Mouse (Mus musculus): ENCODE measurements around the gene Lrfn2.

Gene Lrfn2

GRCm38 (mm10) chr17:49037163-49037950 is 105.2 kb downstream of the Lrfn2 start:
- no peak for DNase-seq

DNA sequence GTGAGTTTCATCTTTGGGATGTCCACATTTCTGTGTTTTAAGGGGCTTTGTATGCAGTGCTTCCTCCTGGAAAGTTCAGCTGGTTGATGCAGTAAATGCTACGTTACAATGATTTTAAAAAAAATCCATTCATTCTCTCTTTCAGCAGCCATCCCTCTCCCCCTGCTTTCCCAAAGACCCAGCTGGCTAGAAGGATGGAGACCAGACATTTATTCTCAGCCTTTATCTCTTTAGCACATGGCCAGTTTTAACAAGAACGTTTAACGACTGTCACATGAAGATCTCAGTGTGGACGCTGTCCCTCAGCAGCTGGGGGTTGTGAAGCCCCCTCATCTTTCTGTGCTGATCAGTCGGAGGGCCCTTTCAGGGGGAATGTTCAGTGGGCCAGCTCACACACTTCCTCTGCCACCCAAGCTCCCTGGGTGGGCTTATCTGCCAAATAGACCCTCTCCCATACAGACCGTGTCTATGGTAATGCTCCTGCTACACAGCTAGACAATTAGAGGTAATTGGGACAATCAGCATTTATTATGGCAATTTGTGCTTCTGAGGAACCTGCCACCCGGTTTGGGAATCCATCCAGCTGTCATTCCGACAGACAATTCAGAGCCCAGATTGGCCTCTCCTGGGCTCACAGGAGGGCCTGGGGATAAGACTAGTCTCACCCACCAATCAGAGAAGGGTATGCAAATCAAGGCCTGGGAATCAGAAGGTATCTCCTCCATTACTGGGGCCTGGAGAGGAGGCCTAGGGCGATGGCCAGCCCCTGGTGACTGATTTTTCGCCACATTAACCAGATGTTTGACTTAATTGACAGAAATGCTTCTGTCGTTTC is 111.8 kb downstream of the Lrfn2 start:
- no peak for DNase-seq

DNA sequence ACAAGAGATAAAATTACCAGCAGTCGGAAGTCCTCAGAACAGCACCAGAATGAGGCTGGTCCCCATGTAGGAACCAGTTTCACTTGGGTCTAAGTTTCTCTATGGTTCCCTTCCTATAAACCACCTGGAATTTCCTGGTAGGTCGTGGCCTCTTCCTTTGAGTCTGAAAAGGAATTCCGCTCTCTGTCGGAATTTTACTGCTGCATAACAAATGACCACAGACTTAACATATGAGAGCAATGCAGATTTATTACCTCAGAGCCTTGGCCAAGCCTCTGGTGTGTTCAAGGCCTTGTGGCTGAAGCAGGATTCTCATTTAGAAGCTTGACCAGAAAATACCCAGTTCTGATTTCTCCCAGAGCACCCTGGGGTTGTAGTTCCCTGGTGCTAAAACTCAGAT is 115.7 kb downstream of the Lrfn2 start:
- no peak for DNase-seq

- DNase-seq, result no peak
These were observed 119.1 kb downstream of the Lrfn2 start for GRCm38 (mm10) chr17:49051231-49051630.

GRCm38 (mm10) chr17:49061141-49061540 is 129.0 kb downstream of the Lrfn2 start:
- DNase-seq, result no peak

- DNase-seq, result no peak
These were observed 131.6 kb downstream of the Lrfn2 start for GRCm38 (mm10) chr17:49063789-49064188.

DNA sequence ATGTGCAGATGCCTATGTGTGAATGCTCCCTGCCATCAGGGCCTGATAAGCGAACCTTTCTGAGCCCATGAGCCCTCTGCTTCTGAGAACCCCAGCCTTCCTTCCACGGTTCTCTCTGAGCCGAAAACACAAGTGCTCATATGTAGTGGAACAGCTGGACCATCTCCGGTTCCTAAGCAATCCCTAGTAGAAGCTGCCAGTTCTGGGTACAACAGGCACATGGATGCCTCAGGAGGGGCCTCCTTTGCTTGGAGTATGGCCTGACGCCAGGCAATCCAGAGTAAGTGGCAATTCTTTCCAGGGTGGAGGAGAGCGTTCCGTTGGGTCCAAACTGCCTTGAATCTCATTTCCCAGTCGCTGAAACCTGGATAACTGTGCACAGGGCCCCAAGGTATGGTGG is 132.3 kb downstream of the Lrfn2 start:
- no peak for DNase-seq

GRCm38 (mm10) chr17:49065050-49065449 is 132.9 kb downstream of the Lrfn2 start:
- no peak for DNase-seq

DNA sequence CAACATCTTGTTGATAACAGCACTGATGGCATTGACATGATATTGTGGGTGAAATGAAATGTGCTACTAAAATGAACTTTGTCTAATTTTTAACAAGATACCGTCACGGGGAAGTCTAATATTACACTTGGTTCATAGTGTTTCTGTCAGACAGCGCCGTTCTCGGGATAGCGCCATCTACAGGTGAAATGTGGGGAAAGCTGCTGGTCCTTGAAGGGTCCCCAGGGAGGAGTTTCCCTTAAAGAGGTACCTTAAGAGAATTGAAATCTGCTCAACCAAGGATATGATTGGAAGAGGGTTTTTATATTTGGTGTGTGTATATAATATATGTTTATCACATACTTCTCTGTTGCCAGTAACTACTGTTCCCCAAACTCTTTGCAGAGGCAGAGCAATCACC is 134.6 kb downstream of the Lrfn2 start:
- DNase-seq, result no peak

DNA sequence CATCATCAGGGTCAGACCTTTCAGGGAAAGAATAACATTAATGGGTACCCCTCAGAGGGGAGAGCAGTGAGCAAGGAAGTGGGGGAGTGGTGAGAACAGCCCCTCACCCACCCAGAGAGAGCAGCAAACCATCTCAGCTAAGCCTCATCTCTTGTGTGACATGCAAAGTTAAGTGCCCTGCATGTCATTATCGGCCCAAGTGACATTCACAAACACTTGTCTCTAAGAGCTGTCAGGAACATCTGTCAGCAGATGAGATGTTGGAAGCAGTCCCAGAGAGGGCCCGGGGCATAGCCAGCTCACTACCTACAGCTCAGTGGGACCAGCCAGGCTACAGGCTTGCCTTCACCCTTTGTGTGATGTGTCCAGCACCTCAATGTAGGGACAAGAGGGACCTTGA is 146.0 kb downstream of the Lrfn2 start:
- no peak for DNase-seq

DNA sequence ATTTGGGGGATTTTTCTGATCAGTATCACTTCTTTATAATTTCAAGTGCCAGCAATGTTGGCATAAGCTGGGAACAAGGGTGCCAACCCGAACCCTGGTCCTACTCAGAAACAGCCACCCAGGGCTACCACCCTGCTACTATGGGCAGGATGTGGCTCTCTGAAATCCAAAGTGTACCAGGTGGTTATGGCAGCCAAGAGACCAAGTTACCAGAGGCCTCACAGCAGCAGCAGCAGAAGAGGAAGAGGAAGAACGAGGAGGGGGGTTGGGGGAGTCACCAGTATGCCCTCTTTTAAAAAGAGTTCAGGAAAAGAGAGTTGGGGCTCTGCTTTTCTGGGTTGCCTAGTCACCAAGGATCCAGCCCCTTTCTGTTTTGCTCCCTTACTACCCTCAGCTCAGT is 147.5 kb downstream of the Lrfn2 start:
- no peak for DNase-seq

DNA sequence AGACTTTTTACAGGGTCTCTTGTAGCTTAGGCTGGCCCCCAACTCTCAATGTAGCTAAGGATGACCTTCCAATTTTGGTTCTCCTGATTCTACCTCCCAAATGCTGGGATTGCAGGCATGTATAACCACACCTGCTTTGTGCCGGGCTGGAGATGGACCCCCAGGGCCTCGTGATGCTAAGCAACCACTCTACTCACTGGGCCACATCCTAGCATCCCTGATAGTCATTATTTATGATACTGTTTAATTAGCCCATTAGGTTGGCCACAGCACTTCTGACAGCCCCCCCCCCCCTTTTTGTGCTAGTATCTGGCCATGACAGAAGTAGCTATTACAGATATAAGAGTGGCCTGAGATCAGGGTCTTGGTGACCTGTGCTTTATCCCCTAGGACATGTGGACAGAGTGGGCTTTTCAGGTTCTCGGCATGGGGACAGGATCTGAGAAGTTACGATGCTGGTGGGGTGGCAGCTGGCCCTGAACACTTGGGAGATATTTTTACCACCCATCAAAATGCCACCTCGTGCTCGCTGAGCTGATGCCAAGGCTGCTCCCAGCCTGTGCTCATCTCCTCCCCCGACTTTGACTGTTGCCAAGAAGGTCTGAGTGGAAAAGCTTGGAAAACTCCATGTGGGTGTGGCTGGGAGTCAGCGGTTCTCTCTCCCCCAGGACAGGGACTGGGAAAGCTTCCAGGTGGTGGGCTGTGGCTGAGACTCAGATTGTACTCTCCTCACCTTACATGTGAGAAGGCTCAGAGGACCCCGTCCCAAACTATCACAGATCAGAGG is 151.6 kb downstream of the Lrfn2 start:
- no peak for DNase-seq

- no peak for DNase-seq
These were observed 152.9 kb downstream of the Lrfn2 start for GRCm38 (mm10) chr17:49085111-49085510.

DNA sequence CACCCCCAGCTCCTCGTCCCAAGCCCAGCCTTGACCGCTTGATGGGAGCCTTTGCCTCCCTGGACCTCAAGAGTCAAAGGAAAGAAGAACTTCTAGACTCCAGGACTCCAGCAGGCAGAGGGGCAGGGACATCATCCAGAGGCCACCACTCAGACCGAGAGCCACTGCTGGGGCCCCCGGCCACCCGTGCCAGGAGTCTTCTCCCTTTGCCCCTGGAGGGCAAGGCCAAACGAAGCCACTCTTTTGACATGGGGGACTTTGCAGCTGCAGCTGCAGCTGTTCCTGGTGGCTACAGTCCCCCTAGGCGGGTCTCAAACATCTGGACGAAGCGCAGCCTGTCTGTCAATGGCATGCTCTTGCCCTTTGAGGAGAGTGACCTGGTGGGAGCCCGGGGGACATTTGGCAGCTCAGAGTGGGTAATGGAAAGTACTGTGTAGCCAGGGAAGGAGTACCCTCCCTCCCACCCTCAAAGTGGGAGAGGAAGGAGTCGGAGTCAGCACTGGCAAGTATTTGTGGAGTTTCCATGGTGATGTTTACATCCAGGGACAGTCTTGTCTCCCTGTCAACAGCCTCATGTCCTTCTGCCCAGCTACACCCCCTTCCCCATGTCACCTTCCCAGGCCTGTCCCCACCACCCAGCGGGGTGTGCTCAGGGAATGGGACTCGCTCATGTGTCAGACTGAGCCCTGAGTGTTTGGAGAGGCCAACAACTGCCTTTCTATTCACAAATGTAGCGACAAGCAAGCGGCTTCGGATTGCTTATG is 164.8 kb downstream of the Lrfn2 start:
- no peak for DNase-seq

- DNase-seq, result no peak
These were observed 179.2 kb downstream of the Lrfn2 start for GRCm38 (mm10) chr17:49111399-49111798.

DNA sequence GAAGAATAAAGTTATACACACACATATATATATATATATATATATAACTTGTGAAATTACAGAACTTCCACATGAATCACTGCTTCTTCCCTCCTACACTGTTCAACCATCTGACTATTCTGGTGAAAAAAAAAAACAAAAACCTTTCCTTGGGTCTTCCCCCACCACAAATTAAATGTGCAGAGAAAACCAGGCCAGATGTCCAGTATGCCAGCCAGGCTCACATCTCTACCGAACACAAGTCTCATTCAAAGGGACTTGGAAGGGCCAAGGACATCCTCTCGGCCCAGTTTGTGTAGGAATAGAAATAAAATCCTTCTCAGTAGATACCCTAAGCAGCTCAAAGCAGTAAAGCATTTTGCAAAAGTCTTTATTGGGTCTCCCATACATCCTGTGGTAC is 179.7 kb downstream of the Lrfn2 start:
- no peak for DNase-seq

DNA sequence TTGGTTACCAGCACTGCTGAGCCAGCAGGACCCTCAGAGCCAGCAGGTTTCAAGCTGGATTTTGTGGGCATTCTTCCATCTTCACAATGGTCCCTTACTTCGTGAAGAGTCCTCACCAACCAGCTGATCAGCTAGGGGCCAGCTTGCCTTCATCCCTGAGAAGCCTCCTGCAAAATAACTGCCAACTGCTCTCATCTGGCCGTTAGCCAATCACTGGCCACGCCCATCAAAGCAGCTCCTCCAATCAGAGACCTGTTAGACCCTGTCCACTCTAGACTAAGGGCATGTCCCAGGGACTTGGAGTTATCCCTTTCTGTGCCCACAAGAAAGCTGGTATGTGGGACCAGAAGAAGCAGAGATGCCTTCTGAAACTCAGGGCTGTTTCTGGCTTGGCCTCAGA is 181.2 kb downstream of the Lrfn2 start:
- no peak for DNase-seq

GRCm38 (mm10) chr17:49124166-49124565 is 192.0 kb downstream of the Lrfn2 start:
- no peak for DNase-seq

DNA sequence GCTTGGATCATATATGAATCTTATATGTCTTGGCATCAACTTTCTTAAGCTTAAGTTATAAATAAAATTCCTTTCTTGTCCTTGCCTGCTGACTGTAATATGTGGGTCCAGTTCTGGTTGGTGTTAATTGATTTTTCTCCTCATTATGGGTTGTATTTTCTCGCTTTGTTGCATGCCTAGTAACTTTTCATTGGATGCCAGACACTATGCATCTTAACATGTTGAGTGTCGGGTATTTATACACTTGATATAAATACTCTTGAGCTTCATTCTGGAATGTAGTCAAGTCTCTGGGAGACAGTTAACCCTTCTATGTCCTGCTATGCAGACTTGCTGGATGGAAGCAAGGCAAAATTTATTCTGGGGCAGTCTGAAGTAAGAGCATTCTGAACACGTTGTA is 192.5 kb downstream of the Lrfn2 start:
- DNase-seq, result no peak
